Mouse (Mus musculus): ENCODE results near the gene Col4a3bp.

DNA sequence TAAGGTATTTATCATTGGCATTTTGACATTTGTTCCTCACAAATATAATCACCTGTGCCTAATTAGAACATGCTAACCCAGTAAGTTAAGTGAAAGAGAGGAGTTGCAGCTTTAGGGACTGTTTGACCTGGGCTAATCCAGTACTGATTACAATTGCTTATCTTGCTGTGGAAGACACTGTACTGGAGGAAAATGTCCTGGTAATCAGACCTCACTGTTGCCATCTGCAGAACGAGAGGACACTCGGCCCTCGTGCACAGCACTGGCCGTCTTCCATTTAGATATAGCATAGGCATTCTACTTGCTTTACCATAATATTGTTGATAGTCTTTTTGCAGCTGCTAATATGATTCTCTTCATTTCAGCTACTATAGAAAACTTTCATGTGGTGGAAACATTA, 88.0 kb downstream of the Col4a3bp start:
- TF ChIP-seq ZNF384 (IDR thresholded peaks at IDR 0.05; ENCODE audit: low read depth, low read length): no peak
- TF ChIP-seq HCFC1 (IDR thresholded peaks at IDR 0.05; ENCODE audit: borderline replicate concordance, insufficient read depth, low read length): no peak
- no peak for TF ChIP-seq MAFK (IDR thresholded peaks at IDR 0.05; ENCODE audit: insufficient read depth, low read depth, low read length)
